Comparison of ENCODE assay signal across 25 mouse cellular contexts in genomic region chr16:18474021-18474420, GRCm38 (mm10).
"Had no signal": no experiment of that assay in that cellular context is flagged by ENCODE, and none has a peak within 500 bp of the region (broad histone marks: within the 10 kb centered on the region; RNA-seq: fewer than 3 reads in every experiment).

No protein-coding gene starts in this region.

- H3K4me2 ChIP-seq: heart, embryonic 11.5 days; heart, embryonic 13.5 days; heart, embryonic 15.5 days; hindbrain, embryonic 15.5 days; kidney, embryonic 15.5 days; limb, embryonic 13.5 days; limb, embryonic 15.5 days; liver, embryonic 12.5 days had no signal

- H3K9me3 ChIP-seq: heart, embryonic 13.5 days; heart, embryonic 15.5 days; hindbrain, embryonic 15.5 days; kidney, embryonic 15.5 days; limb, embryonic 13.5 days; limb, embryonic 15.5 days; liver, embryonic 12.5 days had no signal

- H3K4me1 ChIP-seq: hindbrain, embryonic 15.5 days; limb, embryonic 15.5 days; liver, embryonic 12.5 days had no signal

- H3K4me3 ChIP-seq: heart, embryonic 13.5 days; heart, embryonic 15.5 days; hindbrain, embryonic 15.5 days; kidney, embryonic 15.5 days; limb, embryonic 13.5 days; limb, embryonic 15.5 days; liver, embryonic 12.5 days had no signal

- H3K27ac ChIP-seq: heart, embryonic 13.5 days; heart, embryonic 15.5 days; hindbrain, embryonic 15.5 days; hindbrain, postnatal 0 days; kidney, embryonic 15.5 days; kidney, postnatal 0 days; limb, embryonic 13.5 days; limb, embryonic 15.5 days; liver, embryonic 12.5 days had no signal

- DNase-seq: forebrain, postnatal 0 days; gastrocnemius, postnatal 14 days; gastrocnemius, postnatal 36 days; heart, adult 18-20 months; heart, postnatal 14 days; heart, postnatal 36 days; kidney, adult 11 months; kidney, adult 2 months; kidney, adult 9 months; kidney, postnatal 14 days; kidney, postnatal 36 days; layer of hippocampus, adult 9-11 months; layer of hippocampus, postnatal 36 days; left cerebral cortex, postnatal 4 days had no signal

- ATAC-seq: forebrain, postnatal 0 days; hindbrain, postnatal 0 days; intestine, embryonic 16.5 days; liver, embryonic 12.5 days had no signal

- H3K27me3 ChIP-seq: heart, embryonic 13.5 days; heart, embryonic 15.5 days; hindbrain, embryonic 15.5 days; kidney, embryonic 15.5 days; limb, embryonic 13.5 days; limb, embryonic 15.5 days; liver, embryonic 12.5 days had no signal

- H3K9ac ChIP-seq: forebrain, postnatal 0 days; heart, embryonic 13.5 days; heart, embryonic 15.5 days; hindbrain, embryonic 15.5 days; kidney, embryonic 15.5 days; limb, embryonic 13.5 days; limb, embryonic 15.5 days; liver, embryonic 12.5 days had no signal
